Mouse (Mus musculus): ENCODE data around the gene 1700037H04Rik. TPM values are rescaled to one million over a fixed set of nuclear protein-coding genes. Genes with fewer than 3 reads are reported as not detected.

1700037H04Rik gene
- total and polyA plus RNA-seq, 2 experiments from 2014 or later = 35.9 to 48.3 TPM

DNA sequence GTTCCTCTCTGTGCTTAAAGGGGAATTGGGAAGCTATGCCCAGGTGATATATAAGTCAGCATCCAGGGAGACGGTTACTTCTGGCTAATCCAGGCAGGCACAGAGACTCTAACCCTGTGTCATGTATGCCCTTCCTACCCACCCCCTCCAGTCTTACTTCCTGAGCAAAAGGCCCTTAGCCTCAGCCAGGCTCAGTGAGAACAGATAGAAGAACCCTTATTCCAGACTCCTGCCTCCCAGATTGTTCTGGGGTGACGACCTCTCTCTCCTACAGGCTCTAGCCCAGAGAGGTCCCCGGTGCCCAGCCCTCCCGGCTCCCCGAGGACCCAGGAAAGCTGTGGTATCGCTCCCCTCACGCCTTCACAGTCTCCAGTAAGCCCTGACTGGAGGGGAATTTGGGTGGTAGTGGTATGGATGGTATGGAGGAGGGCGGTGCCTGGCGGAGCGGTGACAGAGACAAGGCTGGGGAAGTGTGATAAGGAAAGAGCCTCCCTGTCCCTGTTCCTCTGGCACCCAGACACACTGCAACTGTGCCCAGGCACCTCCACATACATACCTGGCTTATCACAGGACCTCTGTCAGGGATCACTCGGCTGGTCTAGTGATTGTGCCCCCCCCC lies 24.3 kb downstream of the 1700037H04Rik start:
- peak; percentile 37 for ATAC-seq (ENCODE audit: insufficient read depth, low read depth)
- Histone ChIP-seq H3K36me3 (replicated peaks; ENCODE audit: control insufficient read depth, insufficient read depth, low read length) (no peaks in the 10 kb centered on the region), H3K4me2 (ENCODE audit: low read depth, low read length) (0 out of 2 replicates have a peak overlapping the region, but pooled peaks have one; percentile 8), H3K4me3 (ENCODE audit: low read depth, low read length) (no peak overlapping the region), H3K27ac (ENCODE audit: low read depth) (peak overlapping the region; percentile 81), H3K27me3 (ENCODE audit: control insufficient read depth, insufficient read depth, low read length) (no peaks in the 10 kb centered on the region), H3K4me1 (ENCODE audit: control insufficient read depth, insufficient read depth) (peaks cover 25% of the 10 kb centered on the region), H3K9ac (replicated peaks; ENCODE audit: low read depth, low read length) (no peak overlapping the region), H3K9me3 (replicated peaks; ENCODE audit: control insufficient read depth, low read length) (no peaks in the 10 kb centered on the region)
- DNase-seq (ENCODE audit: low spot score) = peak; percentile 11
- 11% methylated on average over 11 of the region's 11 CpGs for WGBS
- TF ChIP-seq EP300 (IDR thresholded peaks at IDR 0.05; ENCODE audit: low read depth) (no peak), CTCF (IDR thresholded peaks at IDR 0.05; ENCODE audit: low read depth) (no peak)

DNA sequence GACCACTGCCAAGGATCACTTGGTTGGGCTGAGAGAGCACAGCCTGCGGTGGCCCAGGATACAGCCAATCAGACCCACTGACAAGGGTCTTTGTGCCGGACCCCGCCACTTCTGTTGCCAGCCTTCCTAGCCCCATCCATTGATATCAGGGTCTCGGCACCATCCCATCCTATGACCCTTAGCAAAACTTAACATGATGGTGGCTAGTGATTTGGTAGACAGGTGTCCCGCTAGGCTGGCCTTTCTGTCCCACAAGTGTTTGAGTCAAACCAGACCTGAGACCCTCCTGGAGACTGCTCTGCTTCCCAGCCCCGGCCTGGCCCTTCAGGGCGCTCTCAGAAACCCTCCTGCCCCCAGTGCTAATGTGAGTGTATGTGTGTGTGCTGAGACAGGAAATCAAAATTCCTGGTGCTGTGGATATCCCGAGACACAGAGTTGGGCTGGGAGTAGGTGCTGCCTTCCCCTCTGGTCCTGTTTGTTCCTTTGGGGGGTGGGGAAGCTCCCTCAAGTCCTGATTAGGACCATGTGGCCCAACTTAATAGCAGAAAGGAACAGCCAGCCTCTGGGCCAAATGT lies 25.0 kb downstream of the 1700037H04Rik start:
- Histone ChIP-seq H3K27me3 (ENCODE audit: control insufficient read depth, insufficient read depth, low read length) (no peaks in the 10 kb centered on the region), H3K27ac (ENCODE audit: low read depth) (peak overlapping the region; percentile 81), H3K4me2 (ENCODE audit: low read depth, low read length) (no peak overlapping the region), H3K4me3 (ENCODE audit: low read depth, low read length) (no peak overlapping the region), H3K9ac (replicated peaks; ENCODE audit: low read depth, low read length) (no peak overlapping the region), H3K36me3 (replicated peaks; ENCODE audit: control insufficient read depth, insufficient read depth, low read length) (no peaks in the 10 kb centered on the region), H3K9me3 (replicated peaks; ENCODE audit: control insufficient read depth, low read length) (no peaks in the 10 kb centered on the region), H3K4me1 (ENCODE audit: control insufficient read depth, insufficient read depth) (peaks cover 21% of the 10 kb centered on the region)
- no peak for TF ChIP-seq CTCF (IDR thresholded peaks at IDR 0.05; ENCODE audit: low read depth)
- no peak for TF ChIP-seq EP300 (IDR thresholded peaks at IDR 0.05; ENCODE audit: low read depth)
- ATAC-seq (ENCODE audit: insufficient read depth, low read depth) (peak; percentile 24; the same call in 1 of the 2 replicates), DNase-seq (ENCODE audit: low spot score) (peak; percentile 5)
- WGBS = 63% methylated on average over 8 of the region's 8 CpGs

- Histone ChIP-seq H3K27me3 (ENCODE audit: control insufficient read depth, insufficient read depth, low read length) (no peaks in the 10 kb centered on the region), H3K4me1 (ENCODE audit: control insufficient read depth, insufficient read depth) (peaks cover 18% of the 10 kb centered on the region), H3K36me3 (replicated peaks; ENCODE audit: control insufficient read depth, insufficient read depth, low read length) (no peaks in the 10 kb centered on the region), H3K4me3 (ENCODE audit: low read depth, low read length) (no peak overlapping the region), H3K9ac (replicated peaks; ENCODE audit: low read depth, low read length) (no peak overlapping the region), H3K4me2 (ENCODE audit: low read depth, low read length) (no peak overlapping the region), H3K9me3 (replicated peaks; ENCODE audit: control insufficient read depth, low read length) (no peaks in the 10 kb centered on the region), H3K27ac (ENCODE audit: low read depth) (peak overlapping the region; percentile 81)
- DNase-seq (ENCODE audit: low spot score) (peak; percentile 57), ATAC-seq (ENCODE audit: insufficient read depth, low read depth) (peak; percentile 78)
- no peak for TF ChIP-seq CTCF (IDR thresholded peaks at IDR 0.05; ENCODE audit: low read depth)
- peak; percentile 64 for TF ChIP-seq EP300 (IDR thresholded peaks at IDR 0.05; ENCODE audit: low read depth)
- 50% methylated on average over 1 of the region's 1 CpGs for WGBS
Observed at GRCm38 (mm10) chr2:131134381-131134780, 25.5 kb downstream of the 1700037H04Rik start.

- 82% methylated on average over 9 of the region's 9 CpGs for WGBS
- Histone ChIP-seq H3K4me2 (ENCODE audit: low read depth, low read length) (no peak within 1 kb of the TSS), H3K27ac (ENCODE audit: low read depth) (peak within 1 kb of the TSS; percentile 74), H3K4me1 (ENCODE audit: control insufficient read depth, insufficient read depth) (peaks cover 18% of the 10 kb centered on the region), H3K36me3 (replicated peaks; ENCODE audit: control insufficient read depth, insufficient read depth, low read length) (no peaks in the 10 kb centered on the region), H3K9ac (replicated peaks; ENCODE audit: low read depth, low read length) (no peak within 1 kb of the TSS), H3K4me3 (ENCODE audit: low read depth, low read length) (no peak within 1 kb of the TSS), H3K27me3 (ENCODE audit: control insufficient read depth, insufficient read depth, low read length) (0 out of 2 replicates have a peak, but pooled peaks cover 4% of the 10 kb centered on the region), H3K9me3 (replicated peaks; ENCODE audit: control insufficient read depth, low read length) (no peaks in the 10 kb centered on the region)
- TF ChIP-seq CTCF (IDR thresholded peaks at IDR 0.05; ENCODE audit: low read depth) (no peak), EP300 (IDR thresholded peaks at IDR 0.05; ENCODE audit: low read depth) (no peak)
- ATAC-seq (ENCODE audit: insufficient read depth, low read depth) = no peak
- no peak for DNase-seq (ENCODE audit: low spot score)
Observed at GRCm38 (mm10) chr2:131132930-131133547, 26.8 kb downstream of the 1700037H04Rik start, which contains the start of gene Gm11037. Gene Gm11037, plus strand, starts transcription at chr2:131133497.

DNA sequence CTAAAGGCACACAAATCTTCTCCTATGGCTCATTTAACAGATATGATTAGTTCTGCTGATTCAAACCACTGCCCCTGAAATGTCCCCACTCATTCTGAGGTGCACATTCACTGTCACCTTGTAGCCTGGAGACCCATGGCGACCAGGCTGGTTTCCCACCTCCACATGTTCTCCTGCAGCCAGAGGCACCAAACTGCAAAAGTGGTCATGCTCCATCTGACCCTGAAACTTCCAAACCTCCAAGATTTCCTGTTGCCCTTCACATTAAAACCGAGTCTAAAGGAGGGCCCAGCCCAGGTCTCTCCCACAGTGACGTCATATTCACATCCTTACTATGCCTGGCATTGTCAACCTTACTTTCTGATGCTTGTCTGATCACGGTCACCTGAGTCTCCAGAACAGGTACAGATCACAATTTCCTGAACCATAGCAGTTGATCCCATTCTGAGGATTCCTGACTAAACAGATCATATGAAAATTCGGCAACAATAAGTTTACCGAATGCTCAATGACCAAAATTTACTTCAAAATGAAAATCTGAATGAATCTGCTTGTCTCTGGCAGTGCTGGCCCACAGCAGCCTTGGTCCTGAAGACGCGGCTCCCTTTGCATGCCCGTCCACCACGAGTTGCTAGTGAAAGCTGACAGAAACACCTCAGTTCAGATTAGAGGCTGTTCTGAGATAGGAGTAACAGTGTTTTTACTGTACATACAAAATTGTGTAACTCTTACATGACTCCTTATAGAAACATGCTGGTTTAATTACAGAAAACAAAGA lies 27.6 kb downstream of the 1700037H04Rik start:
- DNase-seq (ENCODE audit: low spot score) (no peak), ATAC-seq (ENCODE audit: insufficient read depth, low read depth) (no peak)
- no peak overlapping the region for H3K9ac ChIP-seq (replicated peaks; ENCODE audit: low read depth, low read length)
- H3K4me3 ChIP-seq (ENCODE audit: low read depth, low read length) = no peak overlapping the region
- TF ChIP-seq CTCF (IDR thresholded peaks at IDR 0.05; ENCODE audit: low read depth) (no peak), EP300 (IDR thresholded peaks at IDR 0.05; ENCODE audit: low read depth) (no peak)
- H3K9me3 ChIP-seq (replicated peaks; ENCODE audit: control insufficient read depth, low read length) = no peaks in the 10 kb centered on the region
- no peaks in the 10 kb centered on the region for H3K36me3 ChIP-seq (replicated peaks; ENCODE audit: control insufficient read depth, insufficient read depth, low read length)
- H3K27ac ChIP-seq (ENCODE audit: low read depth) = no peak overlapping the region; the same call in 1 of the 2 replicates
- WGBS = 62% methylated on average over 10 of the region's 10 CpGs
- H3K4me1 ChIP-seq (ENCODE audit: control insufficient read depth, insufficient read depth) = peaks cover 15% of the 10 kb centered on the region
- H3K27me3 ChIP-seq (ENCODE audit: control insufficient read depth, insufficient read depth, low read length) = 0 out of 2 replicates have a peak, but pooled peaks cover 5% of the 10 kb centered on the region
- no peak overlapping the region for H3K4me2 ChIP-seq (ENCODE audit: low read depth, low read length)

All from heart, postnatal 0 days (tissue).